Mouse (Mus musculus): ENCODE results near the gene Sfxn5.

DNA sequence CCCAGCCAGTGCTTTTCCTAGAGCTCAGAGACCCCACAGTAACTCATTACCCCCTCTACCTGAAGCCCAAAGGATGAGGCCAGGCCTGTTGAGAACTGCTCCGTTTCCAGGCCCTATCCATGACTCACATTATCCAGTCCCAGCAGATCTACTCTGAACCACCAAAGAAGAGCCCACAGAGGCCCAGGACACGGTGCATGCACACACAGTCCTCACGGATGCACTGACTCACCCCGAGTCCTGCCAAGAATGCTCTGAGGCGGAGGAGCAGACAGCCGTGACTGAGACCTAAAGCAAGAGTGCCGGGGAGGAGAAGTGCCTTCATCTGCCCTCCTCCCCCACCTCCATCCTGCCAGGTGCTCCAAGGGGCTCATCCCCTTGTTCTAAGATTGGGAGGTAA lies 16.0 kb upstream of the Sfxn5 start:
- TF ChIP-seq CTCF (IDR thresholded peaks at IDR 0.05; ENCODE audit: extremely low read depth, insufficient read length, insufficient replicate concordance, low read depth, low read length): no peak
- no peak for TF ChIP-seq POLR2A (IDR thresholded peaks at IDR 0.05; ENCODE audit: low read depth, low read length)

All from small intestine, adult 2 months (tissue).